Mouse (Mus musculus) kidney, adult 2 months (tissue): ENCODE data around the gene Ranbp1.

ENCODE experiments used
- CTCF ChIP-seq: fragments of 200-500 bp; conservative IDR thresholded peaks from 2 replicates; pipeline ENCODE4 v1.5.1; 2011; ENCODE audit warnings: low read depth, mild to moderate bottlenecking, control low read depth, low read length, moderate library complexity, mixed read lengths; ENCODE audit not compliant: insufficient read depth, insufficient read length
- POLR2A ChIP-seq: fragments of 200-500 bp; IDR thresholded peaks from one replicate; pipeline ENCODE4 v1.6.1; 2011; ENCODE audit warnings: low read depth, low read length, control low read depth

GRCm38 (mm10) chr16:18241581-18241980 is 7.0 kb downstream of the Ranbp1 start:
- TF ChIP-seq CTCF (no peak), POLR2A (no peak)
